Mouse (Mus musculus): ENCODE data around the gene 9230102O04Rik. TPM values are rescaled to one million over a fixed set of nuclear protein-coding genes. Genes with fewer than 3 reads are reported as not detected.

The 9230102O04Rik gene
- polyA plus RNA-seq, 1 experiment from 2014 or later, result 3.3 TPM

- ATAC-seq (ENCODE audit: low FRiP score), result no peak
- Histone ChIP-seq H3K9ac (ENCODE audit: low read depth, low read length) (no peak overlapping the region), H3K36me3 (ENCODE audit: control insufficient read depth, insufficient read depth, low read length) (no peaks in the 10 kb centered on the region), H3K27ac (ENCODE audit: low read depth, low read length) (peak overlapping the region; percentile 20; the same call in 1 of the 2 replicates), H3K4me2 (replicated peaks; ENCODE audit: low read depth, low read length) (peak overlapping the region; percentile 1; the same call in 1 of the 2 replicates), H3K4me3 (ENCODE audit: low read depth, low read length) (peak overlapping the region; percentile 43), H3K4me1 (replicated peaks; ENCODE audit: control insufficient read depth, insufficient read depth, low read length) (peaks cover 2% of the 10 kb centered on the region), H3K9me3 (ENCODE audit: control insufficient read depth, low read length) (no peaks in the 10 kb centered on the region), H3K27me3 (ENCODE audit: control insufficient read depth, insufficient read depth, low read length) (peaks cover 84% of the 10 kb centered on the region)
- peak; percentile 68 for DNase-seq (ENCODE audit: low spot score)
- WGBS, result under 1% methylated on average over 35 of the region's 35 CpGs
Measured at GRCm38 (mm10) chr2:9877326-9877690, 12.0 kb downstream of the 9230102O04Rik start.

GRCm38 (mm10) chr2:9876621-9877325 is 12.6 kb downstream of the 9230102O04Rik start:
- DNase-seq (ENCODE audit: low spot score) (peak; percentile 62), ATAC-seq (ENCODE audit: low FRiP score) (no peak)
- Histone ChIP-seq H3K27me3 (ENCODE audit: control insufficient read depth, insufficient read depth, low read length) (peaks cover 79% of the 10 kb centered on the region), H3K4me2 (replicated peaks; ENCODE audit: low read depth, low read length) (peak overlapping the region; percentile 19), H3K9ac (ENCODE audit: low read depth, low read length) (peak overlapping the region; percentile 16; the same call in 1 of the 2 replicates), H3K27ac (ENCODE audit: low read depth, low read length) (no peak overlapping the region), H3K4me1 (replicated peaks; ENCODE audit: control insufficient read depth, insufficient read depth, low read length) (peaks cover 2% of the 10 kb centered on the region; the same call in 1 of the 2 replicates), H3K4me3 (ENCODE audit: low read depth, low read length) (peak overlapping the region; percentile 43), H3K36me3 (ENCODE audit: control insufficient read depth, insufficient read depth, low read length) (no peaks in the 10 kb centered on the region), H3K9me3 (ENCODE audit: control insufficient read depth, low read length) (no peaks in the 10 kb centered on the region)
- 1% methylated on average over 31 of the region's 31 CpGs for WGBS

GRCm38 (mm10) chr2:9875676-9876357 is 13.5 kb downstream of the 9230102O04Rik start:
- Histone ChIP-seq H3K27me3 (ENCODE audit: control insufficient read depth, insufficient read depth, low read length) (peaks cover 73% of the 10 kb centered on the region), H3K36me3 (ENCODE audit: control insufficient read depth, insufficient read depth, low read length) (no peaks in the 10 kb centered on the region), H3K9ac (ENCODE audit: low read depth, low read length) (no peak overlapping the region), H3K4me2 (replicated peaks; ENCODE audit: low read depth, low read length) (no peak overlapping the region; the same call in 1 of the 2 replicates), H3K27ac (ENCODE audit: low read depth, low read length) (no peak overlapping the region), H3K4me3 (ENCODE audit: low read depth, low read length) (peak overlapping the region; percentile 43; the same call in 1 of the 2 replicates), H3K4me1 (replicated peaks; ENCODE audit: control insufficient read depth, insufficient read depth, low read length) (peaks cover 2% of the 10 kb centered on the region; the same call in 1 of the 2 replicates), H3K9me3 (ENCODE audit: control insufficient read depth, low read length) (no peaks in the 10 kb centered on the region)
- peak; percentile 48 for DNase-seq (ENCODE audit: low spot score)
- no peak for ATAC-seq (ENCODE audit: low FRiP score)
- 3% methylated on average over 12 of the region's 12 CpGs for WGBS

GRCm38 (mm10) chr2:9875220-9875619 is 14.1 kb downstream of the 9230102O04Rik start:
- Histone ChIP-seq H3K9me3 (ENCODE audit: control insufficient read depth, low read length) (no peaks in the 10 kb centered on the region), H3K27me3 (ENCODE audit: control insufficient read depth, insufficient read depth, low read length) (peaks cover 69% of the 10 kb centered on the region), H3K9ac (ENCODE audit: low read depth, low read length) (no peak overlapping the region), H3K36me3 (ENCODE audit: control insufficient read depth, insufficient read depth, low read length) (no peaks in the 10 kb centered on the region), H3K27ac (ENCODE audit: low read depth, low read length) (no peak overlapping the region), H3K4me1 (replicated peaks; ENCODE audit: control insufficient read depth, insufficient read depth, low read length) (peaks cover 2% of the 10 kb centered on the region; the same call in 1 of the 2 replicates), H3K4me3 (ENCODE audit: low read depth, low read length) (peak overlapping the region; percentile 21), H3K4me2 (replicated peaks; ENCODE audit: low read depth, low read length) (peak overlapping the region; percentile 23; the same call in 1 of the 2 replicates)
- ATAC-seq (ENCODE audit: low FRiP score) (no peak), DNase-seq (ENCODE audit: low spot score) (peak; percentile 51)
- under 1% methylated on average over 4 of the region's 4 CpGs for WGBS

GRCm38 (mm10) chr2:9874467-9875219 is 14.7 kb downstream of the 9230102O04Rik start:
- peaks cover 67% of the 10 kb centered on the region for H3K27me3 ChIP-seq (ENCODE audit: control insufficient read depth, insufficient read depth, low read length)
- no peaks in the 10 kb centered on the region for H3K9me3 ChIP-seq (ENCODE audit: control insufficient read depth, low read length)
- 3% methylated on average over 39 of the region's 39 CpGs for WGBS
- DNase-seq (ENCODE audit: low spot score), result no peak
- H3K27ac ChIP-seq (ENCODE audit: low read depth, low read length), result no peak overlapping the region
- no peaks in the 10 kb centered on the region for H3K36me3 ChIP-seq (ENCODE audit: control insufficient read depth, insufficient read depth, low read length)
- peak overlapping the region; percentile 23; the same call in 1 of the 2 replicates for H3K4me2 ChIP-seq (replicated peaks; ENCODE audit: low read depth, low read length)
- 0 out of 2 replicates have a peak overlapping the region, but pooled peaks have one; percentile 7 for H3K9ac ChIP-seq (ENCODE audit: low read depth, low read length)
- peaks cover 2% of the 10 kb centered on the region; the same call in 1 of the 2 replicates for H3K4me1 ChIP-seq (replicated peaks; ENCODE audit: control insufficient read depth, insufficient read depth, low read length)
- no peak for ATAC-seq (ENCODE audit: low FRiP score)
- H3K4me3 ChIP-seq (ENCODE audit: low read depth, low read length), result peak overlapping the region; percentile 21

GRCm38 (mm10) chr2:9873757-9874156 is 15.6 kb downstream of the 9230102O04Rik start:
- Histone ChIP-seq H3K27ac (ENCODE audit: low read depth, low read length) (no peak overlapping the region), H3K4me3 (ENCODE audit: low read depth, low read length) (peak overlapping the region; percentile 19; the same call in 1 of the 2 replicates), H3K9ac (ENCODE audit: low read depth, low read length) (no peak overlapping the region), H3K36me3 (ENCODE audit: control insufficient read depth, insufficient read depth, low read length) (no peaks in the 10 kb centered on the region), H3K4me1 (replicated peaks; ENCODE audit: control insufficient read depth, insufficient read depth, low read length) (peaks cover 2% of the 10 kb centered on the region; the same call in 1 of the 2 replicates), H3K9me3 (ENCODE audit: control insufficient read depth, low read length) (no peaks in the 10 kb centered on the region), H3K4me2 (replicated peaks; ENCODE audit: low read depth, low read length) (no peak overlapping the region), H3K27me3 (ENCODE audit: control insufficient read depth, insufficient read depth, low read length) (peaks cover 64% of the 10 kb centered on the region)
- DNase-seq (ENCODE audit: low spot score), result peak; percentile 31
- no peak for ATAC-seq (ENCODE audit: low FRiP score)
- WGBS, result 2% methylated on average over 2 of the region's 2 CpGs

- H3K9ac ChIP-seq (ENCODE audit: low read depth, low read length), result no peak overlapping the region
- no peak for ATAC-seq (ENCODE audit: low FRiP score)
- H3K9me3 ChIP-seq (ENCODE audit: control insufficient read depth, low read length), result no peaks in the 10 kb centered on the region
- H3K4me3 ChIP-seq (ENCODE audit: low read depth, low read length), result no peak overlapping the region
- no peaks in the 10 kb centered on the region for H3K36me3 ChIP-seq (ENCODE audit: control insufficient read depth, insufficient read depth, low read length)
- H3K27ac ChIP-seq (ENCODE audit: low read depth, low read length), result no peak overlapping the region
- H3K27me3 ChIP-seq (ENCODE audit: control insufficient read depth, insufficient read depth, low read length), result peaks cover 53% of the 10 kb centered on the region
- peak; percentile 56 for DNase-seq (ENCODE audit: low spot score)
- H3K4me2 ChIP-seq (replicated peaks; ENCODE audit: low read depth, low read length), result peak overlapping the region; percentile 6
- under 1% methylated on average over 12 of the region's 12 CpGs for WGBS
- 0 out of 2 replicates have a peak, but pooled peaks cover 2% of the 10 kb centered on the region for H3K4me1 ChIP-seq (replicated peaks; ENCODE audit: control insufficient read depth, insufficient read depth, low read length)
Measured at GRCm38 (mm10) chr2:9872682-9873081, 16.7 kb downstream of the 9230102O04Rik start.

- H3K4me2 ChIP-seq (replicated peaks; ENCODE audit: low read depth, low read length), result no peak overlapping the region
Measured at GRCm38 (mm10) chr2:9871798-9872197, 17.5 kb downstream of the 9230102O04Rik start.

More at GRCm38 (mm10) chr2:9871798-9872197, 17.5 kb downstream of the 9230102O04Rik start:
- H3K9me3 ChIP-seq (ENCODE audit: control insufficient read depth, low read length), result no peaks in the 10 kb centered on the region
- peaks cover 49% of the 10 kb centered on the region for H3K27me3 ChIP-seq (ENCODE audit: control insufficient read depth, insufficient read depth, low read length)
- no peak overlapping the region for H3K4me3 ChIP-seq (ENCODE audit: low read depth, low read length)
- H3K4me1 ChIP-seq (replicated peaks; ENCODE audit: control insufficient read depth, insufficient read depth, low read length), result 0 out of 2 replicates have a peak, but pooled peaks cover 2% of the 10 kb centered on the region
- H3K9ac ChIP-seq (ENCODE audit: low read depth, low read length), result no peak overlapping the region
- ATAC-seq (ENCODE audit: low FRiP score) (no peak), DNase-seq (ENCODE audit: low spot score) (no peak)
- no peak overlapping the region for H3K27ac ChIP-seq (ENCODE audit: low read depth, low read length)
- 16% methylated on average over 6 of the region's 6 CpGs for WGBS
- no peaks in the 10 kb centered on the region for H3K36me3 ChIP-seq (ENCODE audit: control insufficient read depth, insufficient read depth, low read length)
